Mouse (Mus musculus) kidney, adult 2 months (tissue): Measurements from ENCODE around the gene Gabbr2.
A peak's percentile ranks its signal among the peaks of the same experiment; 100 is the strongest.

Source experiments
- CTCF ChIP-seq: fragments of 200-500 bp; conservative IDR thresholded peaks from 2 replicates; pipeline ENCODE4 v1.5.1; 2011; ENCODE audit warnings: low read depth, mild to moderate bottlenecking, control low read depth, low read length, moderate library complexity, mixed read lengths; ENCODE audit not compliant: insufficient read depth, insufficient read length
- POLR2A ChIP-seq: fragments of 200-500 bp; IDR thresholded peaks from one replicate; pipeline ENCODE4 v1.6.1; 2011; ENCODE audit warnings: low read depth, low read length, control low read depth

GRCm38 (mm10) chr4:46832834-46833544 lies 158.7 kb downstream of the Gabbr2 start:
- peak; percentile 25; the same call in 1 of the 2 replicates for TF ChIP-seq CTCF
- no peak for TF ChIP-seq POLR2A
